Mouse (Mus musculus) cortical plate, adult 2 months (tissue): ENCODE results near the gene Clip3. TPM values are rescaled to one million over a fixed set of nuclear protein-coding genes. Genes with fewer than 3 reads are reported as not detected.
A peak's percentile ranks its signal among the peaks of the same experiment; 100 is the strongest.

Experiments
- H3K27ac ChIP-seq: fragments of 200-500 bp; 2 replicates; pipeline ENCODE4 v1.5.1; 2012; ENCODE audit warnings: low read length, control low read depth, inconsistent platforms; ENCODE audit not compliant: insufficient read depth
- H3K4me1 ChIP-seq: fragments of 200-500 bp; 2 replicates; pipeline ENCODE4 v1.6.1; 2011; ENCODE audit warnings: low read length; ENCODE audit not compliant: control insufficient read depth, insufficient read depth
- H3K4me3 ChIP-seq: fragments of 200-500 bp; 2 replicates; pipeline ENCODE4 v1.5.1; 2011; ENCODE audit warnings: mild to moderate bottlenecking, low read length, control low read depth; ENCODE audit not compliant: insufficient read depth
- CTCF ChIP-seq: fragments of 200-500 bp; IDR thresholded peaks from 2 replicates; pipeline ENCODE4 v1.5.1; 2011; ENCODE audit warnings: mild to moderate bottlenecking, control low read depth, low read length; ENCODE audit not compliant: insufficient read depth; ENCODE audit errors: extremely low read depth
- POLR2A ChIP-seq: fragments of 200-500 bp; IDR thresholded peaks from 2 replicates; pipeline ENCODE4 v1.6.1; 2011; ENCODE audit warnings: mild to moderate bottlenecking, low read length, control low read depth; ENCODE audit not compliant: insufficient read depth; ENCODE audit errors: extremely low read depth
- polyA plus RNA-seq: library from polyadenylated mRNA; depleted of rRNA; stranded (reverse); fragments of >200 nt; gene quantifications from 2 replicates; pipeline ENCODE4 v1.2.3, GENCODE M21; 2012

Gene Clip3
- polyA plus RNA-seq, 1 experiment: 458 TPM

DNA sequence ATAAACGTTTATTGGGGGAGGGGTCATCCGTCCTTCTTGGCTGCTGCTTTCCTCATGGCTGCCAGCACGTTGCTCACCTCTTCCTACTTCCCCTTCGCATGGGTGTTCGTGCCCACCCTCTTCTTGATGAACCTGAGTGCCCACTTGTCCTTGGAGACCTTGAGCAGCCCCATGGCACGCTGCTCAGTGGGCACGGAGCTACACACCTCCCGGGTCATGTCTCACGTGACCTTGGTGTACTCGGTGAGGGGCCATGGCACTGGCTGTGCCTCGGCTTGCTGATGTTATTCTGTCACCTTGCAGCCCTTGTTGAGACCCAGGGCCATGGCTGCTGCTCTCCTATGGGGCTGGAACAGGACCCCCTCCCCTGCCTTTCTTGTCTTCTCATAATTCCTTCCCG is 18.6 kb downstream of the Clip3 start:
- TF ChIP-seq POLR2A (no peak), CTCF (no peak)
- no peak overlapping the region for H3K27ac ChIP-seq
- H3K4me1 ChIP-seq: no peaks in the 10 kb centered on the region
- no peak overlapping the region for H3K4me3 ChIP-seq

DNA sequence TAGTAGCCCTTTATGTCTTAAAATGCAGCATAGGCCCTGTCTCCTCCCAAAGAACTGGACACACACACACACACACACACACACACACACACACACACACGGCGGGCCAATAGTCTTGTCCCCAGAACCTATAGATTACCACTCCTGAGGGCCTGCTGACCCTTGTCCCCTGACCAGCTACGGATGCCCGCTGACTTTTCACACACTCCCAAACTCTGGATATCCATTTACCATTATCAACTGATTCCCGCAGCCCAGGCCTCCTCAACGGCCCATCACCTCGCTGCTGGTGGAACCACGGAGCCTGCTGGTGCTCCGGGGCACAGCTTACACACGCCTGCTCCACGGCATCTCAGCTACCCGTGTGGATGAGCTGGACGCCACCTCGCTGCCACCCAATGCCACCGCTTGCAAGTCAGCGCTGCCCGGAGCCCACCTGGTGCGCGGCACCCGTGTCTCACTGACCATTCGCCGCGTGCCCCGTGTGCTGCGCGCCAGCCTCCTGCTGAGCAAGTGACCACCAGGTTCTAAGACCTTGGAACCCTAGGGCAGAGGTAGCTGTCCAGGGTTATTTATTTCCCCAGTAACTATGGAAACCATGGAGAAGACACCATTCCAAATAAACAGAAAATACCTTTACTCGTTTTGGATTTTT is 22.3 kb downstream of the Clip3 start:
- H3K4me1 ChIP-seq: no peaks in the 10 kb centered on the region
- no peak for TF ChIP-seq CTCF
- TF ChIP-seq POLR2A: no peak
- H3K27ac ChIP-seq: no peak overlapping the region
- H3K4me3 ChIP-seq: no peak overlapping the region

DNA sequence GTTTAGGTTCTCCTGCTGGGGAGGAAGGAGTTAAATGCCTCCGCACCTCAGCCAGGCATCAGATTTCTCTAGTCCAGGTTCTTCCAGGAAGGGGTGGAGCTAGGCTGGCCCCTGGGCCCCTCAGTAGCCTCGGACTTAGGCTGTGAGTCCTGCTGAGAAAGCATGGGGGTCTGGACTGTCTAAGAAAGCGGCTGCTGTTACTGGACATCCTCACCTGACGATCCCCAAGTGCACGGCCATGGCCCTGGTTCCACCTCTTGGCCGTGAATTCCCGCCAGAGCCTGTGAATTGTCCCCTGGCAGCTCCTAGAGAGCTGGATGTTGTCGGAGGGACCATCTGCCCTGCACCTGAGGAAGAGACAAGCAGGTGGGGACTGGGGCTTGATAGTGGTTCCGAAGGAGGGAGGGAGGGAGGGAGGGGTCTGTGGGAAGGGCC is 23.2 kb downstream of the Clip3 start, which contains the start of gene Syne4:
TSS of gene Syne4 (plus strand) at position 87 of the 435 bp plus-strand sequence.
- Histone ChIP-seq H3K4me3 (no peak within 1 kb of the TSS), H3K4me1 (no peaks in the 10 kb centered on the region), H3K27ac (no peak within 1 kb of the TSS)
- TF ChIP-seq CTCF: no peak
- TF ChIP-seq POLR2A: no peak

DNA sequence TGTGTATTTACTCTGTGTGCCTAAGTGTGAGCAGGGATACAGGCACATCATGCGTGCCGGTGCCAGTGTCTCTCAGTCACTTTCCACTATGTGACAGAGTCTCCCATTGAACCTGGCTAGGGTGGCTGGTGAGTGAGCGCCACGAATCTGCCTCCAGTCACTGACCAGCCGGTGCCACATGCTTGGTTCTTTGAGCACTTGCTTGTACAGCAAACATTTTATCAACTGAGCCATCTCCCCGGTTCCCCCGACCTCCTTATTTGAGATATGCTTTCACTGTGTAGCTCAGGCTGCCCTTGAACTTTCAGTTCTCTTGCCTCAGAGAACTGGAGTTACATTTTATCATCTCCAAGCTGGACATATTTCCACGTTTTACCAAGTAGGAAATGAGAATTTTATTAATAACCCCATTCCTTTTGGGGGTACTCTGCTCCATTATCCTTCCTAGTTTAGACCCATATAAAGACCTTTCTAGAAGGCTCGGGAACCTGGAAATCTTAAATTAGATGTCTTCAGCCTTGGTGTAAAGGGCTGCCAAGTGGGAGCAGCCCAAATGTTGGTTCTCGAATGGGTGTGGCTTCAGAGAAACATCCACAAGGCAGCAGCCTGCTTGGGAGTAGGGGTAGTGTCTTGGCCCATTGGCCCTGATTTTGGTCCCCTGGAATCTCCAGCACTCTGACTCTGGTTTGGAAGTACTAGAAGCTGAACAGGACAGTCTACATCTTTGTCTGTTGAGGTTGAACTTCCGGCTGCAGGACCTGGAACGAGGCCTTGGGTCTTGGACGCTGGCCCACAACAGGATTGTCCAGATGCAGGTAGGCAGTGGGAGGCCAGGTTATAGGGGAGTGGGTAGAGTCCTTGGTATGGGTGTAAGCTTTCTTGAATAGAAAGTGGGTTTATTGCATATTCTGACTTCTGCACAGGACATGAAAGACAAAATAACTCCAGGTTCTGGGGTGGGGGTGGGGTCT is 24.3 kb downstream of the Clip3 start:
- no peak overlapping the region for H3K4me3 ChIP-seq
- no peaks in the 10 kb centered on the region for H3K4me1 ChIP-seq
- H3K27ac ChIP-seq: no peak overlapping the region
- TF ChIP-seq POLR2A: no peak
- no peak for TF ChIP-seq CTCF

DNA sequence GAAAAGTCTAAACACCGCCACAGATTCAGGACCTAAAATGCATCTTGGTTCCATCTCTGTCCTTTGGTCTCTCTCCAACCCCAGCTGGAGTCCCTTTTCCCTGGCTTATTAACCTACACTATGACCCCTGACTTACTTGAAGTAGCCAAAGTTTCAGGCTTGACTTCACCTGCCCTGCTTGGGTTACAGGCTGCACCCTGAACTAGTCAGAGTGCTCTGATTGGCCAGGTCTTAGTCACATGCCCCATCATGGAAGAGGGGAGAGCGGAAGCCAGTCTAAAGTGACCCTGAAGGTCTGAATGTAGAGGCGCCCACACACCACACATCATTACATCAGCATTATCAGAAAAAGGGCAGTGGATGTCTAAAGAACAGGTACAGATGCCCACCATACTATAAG is 26.6 kb downstream of the Clip3 start:
- Histone ChIP-seq H3K4me1 (no peaks in the 10 kb centered on the region), H3K4me3 (no peak overlapping the region), H3K27ac (no peak overlapping the region)
- TF ChIP-seq POLR2A: no peak
- no peak for TF ChIP-seq CTCF

DNA sequence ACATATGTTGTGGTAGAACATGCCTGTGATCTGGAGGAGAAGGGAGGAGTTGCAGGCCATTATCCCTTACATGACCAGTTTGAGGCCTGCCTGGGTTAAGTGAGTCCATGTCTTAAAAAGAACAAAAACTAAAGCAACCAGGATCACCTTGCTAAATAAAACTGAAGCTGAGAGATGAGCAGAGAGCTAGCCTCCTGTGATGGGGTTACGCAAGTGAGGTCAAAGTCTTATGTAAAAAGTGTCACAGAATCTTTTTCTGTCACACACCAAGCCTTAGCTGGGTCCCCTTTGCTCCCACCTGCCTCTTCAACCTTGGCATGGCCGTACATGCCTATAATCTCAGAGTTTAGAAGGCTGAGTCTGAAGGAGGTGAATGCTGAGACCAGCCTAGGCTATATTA is 29.4 kb downstream of the Clip3 start:
- Histone ChIP-seq H3K4me1 (peaks cover 1% of the 10 kb centered on the region; the same call in 1 of the 2 replicates), H3K27ac (no peak overlapping the region), H3K4me3 (no peak overlapping the region; the same call in 1 of the 2 replicates)
- TF ChIP-seq CTCF (no peak), POLR2A (no peak)

DNA sequence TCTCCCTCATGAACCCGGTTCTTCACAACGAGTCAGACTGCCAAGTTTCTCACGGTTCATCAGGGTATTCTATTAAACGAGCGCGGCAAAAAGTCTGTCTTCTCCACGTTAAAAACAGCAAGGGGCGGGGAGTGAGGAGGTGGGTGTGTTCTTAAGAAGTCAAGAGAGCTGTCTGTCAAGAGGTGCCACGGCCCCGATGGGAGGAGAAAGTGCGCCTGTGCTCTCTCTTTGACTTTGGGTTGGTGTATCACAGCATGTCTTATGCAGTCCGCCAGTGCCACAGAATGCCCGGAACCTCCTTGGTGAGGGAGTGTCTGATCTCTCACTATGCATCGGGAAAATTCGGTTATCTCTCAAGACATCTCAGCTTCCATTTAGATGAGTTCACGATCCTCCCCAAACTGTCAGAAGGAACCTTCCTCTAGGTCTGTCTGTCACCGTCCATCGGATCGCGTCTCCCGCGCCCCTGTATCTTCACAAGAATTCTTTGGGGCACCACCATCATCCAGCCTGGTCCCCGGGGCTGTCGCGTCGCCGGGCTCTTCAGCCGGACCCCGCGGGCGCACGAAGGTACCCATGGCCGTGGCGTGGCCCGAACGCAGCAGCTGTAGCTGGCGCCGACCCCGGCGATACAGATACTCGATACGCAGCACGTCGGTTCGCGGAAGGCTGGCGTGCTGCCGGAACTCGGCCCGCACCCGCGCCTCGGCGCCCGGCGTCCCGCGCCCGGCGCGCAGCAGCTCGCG is 30.2 kb downstream of the Clip3 start, which contains the start of gene E130208F15Rik:
TSS of gene E130208F15Rik (plus strand) at position 202 of the 746 bp plus-strand sequence.
- peaks cover 1% of the 10 kb centered on the region; the same call in 1 of the 2 replicates for H3K4me1 ChIP-seq
- no peak for TF ChIP-seq CTCF
- TF ChIP-seq POLR2A: peak; percentile 91
- H3K4me3 ChIP-seq: peak within 1 kb of the TSS; percentile 48
- H3K27ac ChIP-seq: peak within 1 kb of the TSS; percentile 58

DNA sequence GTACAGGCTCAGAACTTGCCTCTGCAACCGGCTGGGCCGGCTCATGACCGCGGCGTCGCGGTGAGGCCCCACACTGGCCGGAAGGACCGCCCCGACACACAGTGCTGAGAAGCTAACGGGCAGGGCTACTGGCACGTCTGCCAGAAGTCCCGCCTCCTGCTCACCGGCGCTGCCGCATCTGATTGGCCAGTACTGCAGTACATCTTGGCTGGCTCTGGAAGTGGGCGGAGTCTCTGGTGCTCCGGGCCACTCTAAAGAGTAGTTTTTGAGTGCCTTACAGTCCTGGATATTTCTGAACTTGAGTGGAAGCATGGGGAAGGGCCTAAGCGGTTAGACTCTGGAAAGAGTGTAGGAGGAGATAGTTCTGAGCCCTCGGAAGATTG is 30.7 kb downstream of the Clip3 start:
- peak; percentile 85 for TF ChIP-seq POLR2A
- TF ChIP-seq CTCF: no peak
- Histone ChIP-seq H3K4me1 (peaks cover 1% of the 10 kb centered on the region), H3K4me3 (peak overlapping the region; percentile 48), H3K27ac (peak overlapping the region; percentile 58)

DNA sequence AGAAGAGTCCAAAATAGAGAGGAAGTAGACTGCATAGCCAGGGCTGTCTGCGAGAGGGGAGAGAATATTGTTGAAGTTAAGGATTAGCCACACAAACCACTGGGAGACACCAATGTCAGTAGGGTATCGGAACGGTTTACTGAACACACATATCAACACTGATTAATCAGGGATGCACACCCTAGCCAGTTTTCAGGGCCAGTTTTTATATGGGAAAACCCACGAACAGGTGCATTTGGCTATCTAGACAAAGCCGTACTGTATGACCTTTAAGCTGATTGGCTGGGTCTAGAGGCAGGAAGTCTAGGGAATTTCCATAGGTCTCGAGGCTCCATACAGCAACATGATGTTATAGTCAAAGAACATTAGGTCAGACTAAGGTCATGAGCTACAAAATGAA is 31.3 kb downstream of the Clip3 start:
- H3K4me3 ChIP-seq: peak overlapping the region; percentile 48; the same call in 1 of the 2 replicates
- H3K4me1 ChIP-seq: peaks cover 1% of the 10 kb centered on the region
- H3K27ac ChIP-seq: no peak overlapping the region
- TF ChIP-seq POLR2A (no peak), CTCF (no peak)
